Mouse (Mus musculus) adrenal gland, adult 8-10 months (tissue): Measurements from ENCODE around the gene Atad5. TPM values are rescaled to one million over a fixed set of nuclear protein-coding genes. Genes with fewer than 3 reads are reported as not detected.
"Not testable (repeated sequence)": the region's sequence is repeated elsewhere in the genome, so short reads cannot be mapped to it uniquely, and the experiment has no call there.

Source experiments
- DNase-seq: peaks from one replicate; pipeline ENCODE4 v3.0.0; 2022
- total RNA-seq, 4 experiments: library from RNA; stranded (reverse); gene quantifications; 2 replicates each; pipeline ENCODE4 v1.2.4; 2022

The Atad5 gene
- total RNA-seq, 4 experiments from 2014 or later: 2.1 to 3.9 (median 2.8) TPM

DNA sequence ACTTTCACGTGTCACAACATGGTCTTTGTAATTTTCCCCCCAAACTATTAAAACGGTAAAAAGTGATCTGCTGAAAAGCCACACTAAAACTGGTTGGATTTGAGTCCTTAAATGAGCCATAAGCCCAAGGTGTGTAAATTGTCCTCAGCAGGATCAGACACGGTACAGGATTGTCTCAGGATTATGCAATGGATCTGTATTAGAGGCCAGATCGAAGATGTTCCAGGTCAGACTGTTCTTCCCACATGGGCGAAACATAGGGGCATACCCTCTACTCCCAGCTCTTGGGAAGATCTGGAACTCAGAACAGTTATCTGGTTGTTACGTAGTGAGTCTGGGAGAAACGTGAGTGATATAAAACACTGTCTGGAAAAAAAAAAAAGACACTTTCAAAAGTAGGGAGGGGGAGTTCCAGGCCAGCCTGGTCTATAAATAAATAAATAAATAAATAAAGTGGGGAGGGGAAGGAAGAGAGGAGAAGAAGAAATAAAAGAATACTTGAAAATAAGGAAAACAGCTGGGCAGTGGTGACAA is 7.3 kb upstream of the Atad5 start:
- DNase-seq: no peak

DNA sequence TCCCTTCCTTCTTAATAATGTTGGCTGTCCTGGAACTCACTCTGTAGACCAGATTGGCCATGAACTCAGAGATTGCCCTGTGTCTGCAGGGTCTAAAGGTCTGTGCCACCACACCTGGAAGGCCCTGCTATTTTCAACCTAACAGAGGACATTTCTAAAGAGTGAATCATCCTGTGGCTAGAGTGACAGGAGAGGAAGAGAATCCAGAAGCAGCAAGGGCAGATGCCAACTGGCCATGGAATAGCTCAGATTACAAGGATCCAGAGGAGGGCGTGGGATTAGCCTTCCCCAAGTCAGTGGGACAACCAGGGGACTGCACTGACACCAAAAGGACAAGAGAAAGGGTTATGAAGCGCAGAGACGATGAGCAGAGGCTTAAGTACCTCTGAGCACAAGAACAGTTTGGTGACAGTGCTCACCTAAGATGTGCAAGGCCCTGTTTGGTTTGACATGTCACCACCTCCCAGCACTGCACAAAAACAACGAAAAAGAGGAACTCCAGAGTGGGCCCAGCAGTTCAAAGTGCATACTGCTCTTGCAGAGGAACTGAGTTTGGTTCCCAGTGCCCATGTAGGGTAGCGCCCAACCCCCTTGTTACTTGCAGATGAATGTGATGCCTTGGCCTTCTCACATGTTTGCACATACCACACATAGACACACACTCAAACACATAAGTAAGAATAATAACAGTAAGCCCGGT is 3.7 kb upstream of the Atad5 start:
- DNase-seq: no peak

DNA sequence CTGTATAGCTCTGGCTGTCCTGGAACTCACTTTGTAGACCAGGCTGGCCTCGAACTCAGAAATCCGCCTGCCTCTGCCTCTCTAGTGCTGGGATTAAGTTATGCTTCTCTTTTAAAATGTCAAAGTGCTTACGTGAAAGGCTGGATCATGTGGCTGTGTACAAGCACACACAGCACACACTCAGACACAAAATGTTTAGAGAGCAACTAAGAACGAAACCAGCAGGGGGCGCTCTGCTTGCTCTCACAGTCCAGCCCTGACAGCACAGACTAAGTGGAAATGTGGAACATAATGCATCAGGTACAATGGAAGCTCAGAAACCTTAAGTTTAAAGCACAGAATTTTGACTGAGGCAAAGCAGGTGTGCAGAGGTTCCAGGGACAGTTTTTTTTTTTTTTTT is 2.4 kb upstream of the Atad5 start:
- DNase-seq: peak; percentile 68

GRCm38 (mm10) chr11:80089817-80090214 is 616 bp downstream of the Atad5 start:
- DNase-seq: no peak

- DNase-seq: no peak
Measured at GRCm38 (mm10) chr11:80090555-80091164, 1.5 kb downstream of the Atad5 start.

GRCm38 (mm10) chr11:80098444-80099056 is 9.3 kb downstream of the Atad5 start:
- DNase-seq: no peak

DNA sequence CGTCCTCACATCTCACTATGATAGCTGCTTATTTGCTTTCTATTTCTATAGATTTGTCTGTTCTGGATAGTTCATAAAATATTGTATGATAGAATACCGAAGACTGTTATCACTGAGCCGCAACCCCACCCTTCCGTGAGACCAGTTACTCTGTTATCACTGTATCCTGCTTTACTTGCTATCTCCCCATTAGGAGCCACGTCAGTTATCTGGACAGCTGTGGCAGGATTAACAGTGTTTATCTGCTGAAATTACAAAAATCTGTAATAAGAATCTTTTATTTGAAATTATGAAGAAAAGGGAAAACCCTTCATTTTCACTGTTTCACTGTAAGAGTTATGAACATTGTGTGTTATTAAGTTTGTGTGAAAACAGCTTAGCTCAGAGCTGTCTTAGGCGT is 12.1 kb downstream of the Atad5 start:
- DNase-seq: no peak

GRCm38 (mm10) chr11:80104407-80104806 is 15.2 kb downstream of the Atad5 start:
- DNase-seq: no peak

GRCm38 (mm10) chr11:80116411-80116810 is 27.2 kb downstream of the Atad5 start:
- no peak for DNase-seq

- no peak for DNase-seq
Measured at GRCm38 (mm10) chr11:80132050-80132449, 42.9 kb downstream of the Atad5 start.

GRCm38 (mm10) chr11:80134744-80135143 is 45.5 kb downstream of the Atad5 start:
- no peak for DNase-seq

DNA sequence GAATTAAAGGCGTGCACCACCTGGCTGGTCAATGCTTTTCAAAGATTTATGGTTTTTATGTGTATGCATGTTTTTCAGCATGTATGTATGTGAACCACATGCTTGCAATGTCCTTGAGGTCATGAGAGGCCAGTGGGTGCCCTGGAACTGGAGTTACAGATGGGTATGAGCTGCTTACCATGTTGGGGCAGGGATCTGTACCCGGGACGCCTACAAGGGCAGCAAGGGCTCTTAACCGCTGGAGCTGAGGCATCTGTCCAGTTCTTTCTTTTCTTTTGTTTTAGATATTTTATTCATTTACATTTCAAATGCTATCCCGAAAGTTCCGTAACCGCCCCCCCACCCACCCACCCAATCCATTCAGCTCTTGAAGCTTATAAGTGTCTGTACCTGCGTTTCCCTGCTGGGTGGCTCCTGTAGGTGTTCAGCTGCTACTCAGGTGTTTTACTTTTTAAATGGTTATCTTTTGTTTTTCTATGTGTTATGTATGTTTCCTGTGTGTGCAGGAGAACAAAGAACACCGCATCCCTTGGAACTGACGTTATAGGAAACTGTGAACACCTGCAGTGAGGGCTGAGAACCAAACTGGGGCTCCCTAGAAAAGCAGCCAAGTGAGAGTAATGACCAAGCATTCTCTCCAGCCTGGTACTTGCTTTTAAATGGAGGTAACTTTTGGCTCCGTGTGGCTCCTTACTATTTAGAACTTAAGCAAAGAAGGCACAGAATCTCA is 46.9 kb downstream of the Atad5 start:
- DNase-seq: no peak

- no peak for DNase-seq
Measured at GRCm38 (mm10) chr11:80136786-80137185, 47.6 kb downstream of the Atad5 start.

DNA sequence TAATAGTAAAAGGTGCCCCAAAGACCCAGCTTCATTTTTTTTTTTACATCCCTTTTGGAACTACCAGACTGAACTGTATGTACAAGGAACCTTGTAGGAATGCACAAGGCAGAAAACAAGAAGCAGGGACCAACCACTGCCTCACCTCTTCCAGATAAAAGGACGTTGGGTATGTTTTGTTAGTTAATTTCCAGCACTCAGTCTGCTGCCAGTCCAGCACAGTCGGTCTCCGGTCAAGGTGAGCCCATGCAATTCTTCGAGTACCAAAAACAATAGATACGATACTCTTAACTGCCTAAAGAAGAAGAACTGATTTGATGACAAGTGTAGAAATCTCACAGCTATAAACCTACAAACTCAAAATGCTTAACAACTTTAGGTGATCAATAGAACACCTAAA is 48.6 kb downstream of the Atad5 start:
- DNase-seq: no peak

GRCm38 (mm10) chr11:80141825-80142521 is 52.8 kb downstream of the Atad5 start, which contains the start of gene Tefm:
Gene Tefm (minus strand): TSS chr11:80142175.
- DNase-seq: peak; percentile 75

- no peak for DNase-seq
Measured at GRCm38 (mm10) chr11:80142872-80143271, 53.7 kb downstream of the Atad5 start.

GRCm38 (mm10) chr11:80145787-80146275 is 56.6 kb downstream of the Atad5 start:
- DNase-seq: no peak

DNA sequence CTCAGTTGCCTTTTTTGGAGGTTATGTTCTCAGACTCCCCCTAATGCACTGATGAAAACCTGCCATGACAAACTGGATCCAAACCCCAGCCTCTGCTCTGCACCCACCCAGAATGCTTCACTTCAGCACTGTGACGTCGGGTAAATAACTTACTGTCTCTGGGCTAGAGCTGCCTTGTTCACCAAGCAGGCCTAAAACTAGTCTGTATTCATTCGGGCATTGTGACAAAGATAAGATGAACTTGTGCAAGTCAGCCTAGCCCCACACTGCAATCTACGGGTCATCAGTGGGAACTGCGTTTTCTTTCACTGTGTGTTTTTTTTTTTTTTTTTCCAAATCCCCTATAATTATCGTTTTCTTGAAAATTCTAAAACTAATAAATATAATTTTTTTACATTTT is 58.5 kb downstream of the Atad5 start:
- no peak for DNase-seq

DNA sequence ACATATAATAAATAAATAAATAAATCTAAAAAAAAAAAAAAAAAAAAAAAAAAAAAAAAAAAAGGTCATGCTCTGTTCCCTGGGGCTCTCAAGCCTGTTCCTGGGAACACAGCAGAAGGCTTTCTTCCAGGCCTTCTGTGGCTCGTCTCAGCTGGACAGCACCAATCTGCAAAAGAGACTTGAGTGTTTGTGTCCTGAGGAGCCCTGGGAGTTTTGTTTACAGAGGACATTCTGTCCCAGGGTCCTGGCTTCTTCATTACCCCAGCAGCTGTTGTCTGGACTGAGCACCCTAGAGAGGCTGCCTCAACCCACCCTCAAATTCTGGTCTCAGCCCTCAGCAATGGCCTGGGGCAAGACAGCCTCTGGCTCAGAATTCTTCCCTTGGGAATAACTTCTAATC is 59.1 kb downstream of the Atad5 start:
- DNase-seq: no peak

DNA sequence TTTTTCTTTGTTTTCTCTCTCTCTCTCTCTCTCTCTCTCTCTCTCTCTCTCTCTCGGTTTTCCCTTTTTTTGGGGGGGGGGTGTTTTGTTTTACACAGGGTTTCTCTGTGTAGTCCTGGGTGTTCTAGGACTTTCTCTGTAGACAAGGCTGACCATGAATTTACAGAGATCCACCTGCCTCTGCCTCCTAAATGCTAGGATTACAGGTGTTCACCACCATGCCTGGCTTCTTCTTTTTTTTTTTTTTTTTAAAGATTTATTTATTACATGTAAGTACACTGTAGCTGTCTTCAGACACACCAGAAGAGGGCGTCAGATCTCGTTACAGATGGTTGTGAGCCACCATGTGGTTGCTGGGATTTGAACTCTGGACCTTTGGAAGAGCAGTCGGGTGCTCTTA is 59.8 kb downstream of the Atad5 start:
- not testable (repeated sequence) for DNase-seq

GRCm38 (mm10) chr11:80149412-80150023 is 60.3 kb downstream of the Atad5 start:
- no peak for DNase-seq

DNA sequence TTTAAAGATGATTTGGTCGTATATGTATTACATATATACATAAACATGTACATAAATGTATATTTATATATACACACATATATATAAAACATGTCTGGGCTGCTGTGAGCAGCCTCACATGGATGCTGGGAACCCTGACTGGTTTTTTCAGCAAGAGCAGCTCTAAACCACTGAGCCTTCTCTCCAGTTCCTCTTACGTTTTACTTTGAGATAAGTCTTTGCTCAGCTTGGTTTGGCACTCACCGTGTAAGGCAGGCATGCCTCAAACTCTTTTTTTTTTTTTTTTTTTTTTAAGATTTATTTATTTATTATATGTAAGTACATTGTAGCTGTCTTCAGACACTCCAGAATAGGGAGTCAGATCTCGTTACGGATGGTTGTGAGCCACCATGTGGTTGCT is 61.4 kb downstream of the Atad5 start:
- DNase-seq: no peak
